ENCODE assay signal across 8 mouse cellular contexts in genomic region chr14:47533365-47534175, GRCm38 (mm10). TPM values are rescaled to one million over a fixed set of nuclear protein-coding genes. Genes with fewer than 3 reads are reported as not detected.
DNase-seq lines count a peak whose midpoint lies in the region; ATAC-seq and TF ChIP-seq lines count a peak whose summit lies in the region.

No protein-coding gene starts in this region.

- H3K27ac ChIP-seq in ES-Bruce4 (ENCODE audit: insufficient read depth, low read length) = peak overlapping the region; percentile 9; the same call in 1 of the 2 replicates
- H3K27ac ChIP-seq in heart, embryonic 15.5 days = peak overlapping the region; percentile 62
- H3K27ac ChIP-seq in lung, embryonic 16.5 days (ENCODE audit: low read length) = peak overlapping the region; percentile 33; the same call in 1 of the 2 replicates

- no peak overlapping the region for H3K4me3 ChIP-seq in ES-Bruce4 (ENCODE audit: low read depth, low read length)
- H3K4me3 ChIP-seq in erythroblast, embryonic 14.5 days (replicated peaks) = peak overlapping the region; percentile 40
- peak overlapping the region; percentile 6; the same call in 1 of the 2 replicates for H3K4me3 ChIP-seq in heart, embryonic 15.5 days
- no peak overlapping the region for H3K4me3 ChIP-seq in lung, embryonic 16.5 days (ENCODE audit: low read length)

- peak overlapping the region; percentile 38 for H3K4me2 ChIP-seq in heart, embryonic 15.5 days
- H3K4me2 ChIP-seq in lung, embryonic 16.5 days (ENCODE audit: low read depth, low read length) = peak overlapping the region; percentile 34

- peak; percentile 64 for DNase-seq in adrenal gland, postnatal 10 days
- peak; percentile 69 for DNase-seq in kidney, postnatal 10 days
- peak; percentile 78 for DNase-seq in ovary, adult 18-20 months (ENCODE audit: low spot score)
- DNase-seq in urinary bladder, postnatal 36 days (ENCODE audit: low spot score in 2 of 2) = peak; percentile 63 to 66

- no peak for TF ChIP-seq CTCF in ES-Bruce4 (IDR thresholded peaks at IDR 0.05; ENCODE audit: low read depth, low read length)

- 14% methylated on average over 11 of the region's 11 CpGs for WGBS in heart, embryonic 15.5 days
- 25% methylated on average over 11 of the region's 11 CpGs for WGBS in lung, embryonic 16.5 days

- no peaks in the 10 kb centered on the region for H3K36me3 ChIP-seq in ES-Bruce4 (ENCODE audit: control insufficient read depth, insufficient read depth, low read length, poor library complexity, severe bottlenecking)
- peaks cover 70% of the 10 kb centered on the region for H3K36me3 ChIP-seq in erythroblast, embryonic 14.5 days (ENCODE audit: control insufficient read depth)
- H3K36me3 ChIP-seq in heart, embryonic 15.5 days = peaks cover 3% of the 10 kb centered on the region; the same call in 1 of the 2 replicates
- 0 out of 2 replicates have a peak, but pooled peaks cover 2% of the 10 kb centered on the region for H3K36me3 ChIP-seq in lung, embryonic 16.5 days (ENCODE audit: control insufficient read depth, insufficient read depth, low read length)

- H3K27me3 ChIP-seq in ES-Bruce4 (ENCODE audit: control insufficient read depth, insufficient read depth, low read length, poor library complexity, severe bottlenecking) = no peaks in the 10 kb centered on the region
- H3K27me3 ChIP-seq in erythroblast, embryonic 14.5 days (ENCODE audit: control insufficient read depth) = no peaks in the 10 kb centered on the region
- H3K27me3 ChIP-seq in heart, embryonic 15.5 days = no peaks in the 10 kb centered on the region
- no peaks in the 10 kb centered on the region for H3K27me3 ChIP-seq in lung, embryonic 16.5 days (ENCODE audit: control insufficient read depth, insufficient read depth, low read depth, low read length)

- H3K9me3 ChIP-seq in ES-Bruce4 (replicated peaks; ENCODE audit: control insufficient read depth, insufficient read depth, low read length, poor library complexity, severe bottlenecking) = no peaks in the 10 kb centered on the region
- H3K9me3 ChIP-seq in erythroblast, embryonic 14.5 days (ENCODE audit: control insufficient read depth, low read length) = no peaks in the 10 kb centered on the region
- H3K9me3 ChIP-seq in heart, embryonic 15.5 days (replicated peaks) = no peaks in the 10 kb centered on the region
- H3K9me3 ChIP-seq in lung, embryonic 16.5 days (ENCODE audit: control insufficient read depth, low read length) = no peaks in the 10 kb centered on the region

- peak; percentile 83 for ATAC-seq in heart, embryonic 15.5 days (replicated peaks; ENCODE audit: insufficient number of reproducible peaks, insufficient read depth, low FRiP score, low read depth)
- ATAC-seq in lung, embryonic 16.5 days (ENCODE audit: low read depth) = peak; percentile 81

- TF ChIP-seq EP300 in ES-Bruce4 (IDR thresholded peaks at IDR 0.05; ENCODE audit: insufficient read depth, low read depth, low read length) = no peak

- no peak overlapping the region for H3K9ac ChIP-seq in ES-Bruce4 (ENCODE audit: low read depth, poor library complexity, severe bottlenecking)
- H3K9ac ChIP-seq in heart, embryonic 15.5 days = no peak overlapping the region
- no peak overlapping the region for H3K9ac ChIP-seq in lung, embryonic 16.5 days (ENCODE audit: low read length)

- peaks cover 10% of the 10 kb centered on the region for H3K4me1 ChIP-seq in ES-Bruce4 (ENCODE audit: control insufficient read depth, insufficient read depth, low read length)
- H3K4me1 ChIP-seq in erythroblast, embryonic 14.5 days (ENCODE audit: control insufficient read depth) = peaks cover 64% of the 10 kb centered on the region
- peaks cover 20% of the 10 kb centered on the region for H3K4me1 ChIP-seq in heart, embryonic 15.5 days (replicated peaks)
- H3K4me1 ChIP-seq in lung, embryonic 16.5 days (replicated peaks; ENCODE audit: control insufficient read depth, insufficient read depth, low read length) = peaks cover 10% of the 10 kb centered on the region

- TF ChIP-seq POLR2A in ES-Bruce4 (IDR thresholded peaks at IDR 0.05; ENCODE audit: insufficient read depth, low read length) = no peak

RNA-seq across cellular contexts. Expression of gene Atg14, which starts 36.9 kb away (rescaled TPM):
- 13.6 and 24.5 TPM in 2 replicates for polyA plus RNA-seq in ES-Bruce4 (2011; ENCODE audit: insufficient read depth, insufficient read length, low read depth, missing spikeins)
- total RNA-seq in adrenal gland, postnatal 10 days (2021) = 10 to 100 TPM; 10.3 to 14.2 TPM
- polyA plus RNA-seq in erythroblast, embryonic 14.5 days (2012) = 3.8 and 5.0 TPM in 2 replicates
- polyA plus RNA-seq in heart, embryonic 15.5 days (2015; fragmentation: Nextera tagmentation; extraction: Ambion mirVana) = 10.9 and 11.5 TPM in 2 replicates
- 14.9 and 15.4 TPM in 2 replicates for polyA plus RNA-seq in lung, embryonic 16.5 days (2015; fragmentation: Nextera tagmentation; extraction: Ambion mirVana)

Comparison
In these comparisons a context has a peak if more than half of its experiments do, and no peak if none do; other contexts are left out.
1. H3K27ac ChIP-seq: peak in every context shown above with its lines; median percentile 62 in heart, embryonic 15.5 days; 33 in lung, embryonic 16.5 days; 9 in ES-Bruce4.
2. H3K4me3 ChIP-seq: peak in erythroblast, embryonic 14.5 days (single experiment) and heart, embryonic 15.5 days (single experiment); none in ES-Bruce4 (single experiment) and lung, embryonic 16.5 days (single experiment).
3. Peak in every context shown above with its lines, with median percentiles within 50 percentile points of each other: DNase-seq.